Mouse (Mus musculus) spleen, adult 12 weeks (tissue): ENCODE results near the gene Mybpc2.

Source experiments
- DNase-seq: peaks from one replicate; pipeline ENCODE4 v3.0.0; 2022; ENCODE audit warnings: low spot score

Gene Mybpc2

GRCm38 (mm10) chr7:44525126-44525832, 823 bp upstream of the Mybpc2 start:
- no peak for DNase-seq

DNA sequence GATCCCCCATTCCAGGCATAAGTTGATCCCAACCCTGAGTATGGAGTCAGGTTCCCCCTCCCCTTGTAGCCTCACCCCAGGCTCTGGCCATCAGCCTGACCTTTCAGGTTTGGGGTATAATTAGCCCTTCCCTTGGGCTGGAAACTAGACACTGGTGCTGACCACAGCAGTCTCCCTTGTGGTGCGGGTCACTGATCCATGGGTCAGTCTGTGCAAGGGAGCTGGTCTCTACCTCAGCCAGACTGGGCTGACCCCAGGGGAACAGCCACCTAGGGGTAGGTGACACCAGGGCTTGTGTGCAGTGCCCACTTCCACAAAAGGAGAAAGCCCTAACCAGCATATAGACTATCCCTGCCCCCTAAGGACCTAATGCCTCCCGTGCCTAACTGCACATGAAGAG, 1.4 kb downstream of the Mybpc2 start:
- DNase-seq: no peak

GRCm38 (mm10) chr7:44521710-44522109, 2.7 kb downstream of the Mybpc2 start:
- no peak for DNase-seq

GRCm38 (mm10) chr7:44520990-44521389, 3.5 kb downstream of the Mybpc2 start:
- no peak for DNase-seq

GRCm38 (mm10) chr7:44519240-44519913, 5.1 kb downstream of the Mybpc2 start:
- no peak for DNase-seq

- DNase-seq: no peak
Measured at GRCm38 (mm10) chr7:44507491-44507890, 17.0 kb downstream of the Mybpc2 start.

DNA sequence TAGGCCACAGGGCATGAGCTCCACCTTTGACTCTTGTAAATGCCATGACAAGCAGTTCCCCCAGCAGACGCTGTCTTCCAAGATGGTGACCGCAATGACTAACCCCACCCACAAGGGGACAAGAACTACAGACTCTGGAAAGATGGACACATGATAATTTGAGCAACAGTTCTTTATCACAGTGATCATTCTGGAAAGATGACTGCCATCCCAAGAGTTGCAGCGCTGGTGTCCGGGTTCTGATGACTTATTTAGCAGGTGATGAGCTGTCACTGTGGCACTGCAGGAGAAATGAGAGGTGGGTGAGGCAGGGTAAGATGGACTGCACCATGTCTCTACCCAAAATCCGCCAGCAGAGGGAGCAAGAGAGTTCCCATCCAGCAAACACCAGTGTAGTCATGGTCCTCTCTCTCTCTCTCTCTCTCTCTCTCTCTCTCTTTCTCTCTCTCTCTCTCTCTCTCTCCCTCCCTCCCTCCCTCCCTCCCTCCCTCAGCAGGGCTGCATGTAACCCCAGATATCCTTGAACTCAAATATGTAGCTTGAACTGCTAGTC, 22.8 kb downstream of the Mybpc2 start:
- peak; percentile 60 for DNase-seq

GRCm38 (mm10) chr7:44500046-44500445, 24.4 kb downstream of the Mybpc2 start:
- DNase-seq: no peak

DNA sequence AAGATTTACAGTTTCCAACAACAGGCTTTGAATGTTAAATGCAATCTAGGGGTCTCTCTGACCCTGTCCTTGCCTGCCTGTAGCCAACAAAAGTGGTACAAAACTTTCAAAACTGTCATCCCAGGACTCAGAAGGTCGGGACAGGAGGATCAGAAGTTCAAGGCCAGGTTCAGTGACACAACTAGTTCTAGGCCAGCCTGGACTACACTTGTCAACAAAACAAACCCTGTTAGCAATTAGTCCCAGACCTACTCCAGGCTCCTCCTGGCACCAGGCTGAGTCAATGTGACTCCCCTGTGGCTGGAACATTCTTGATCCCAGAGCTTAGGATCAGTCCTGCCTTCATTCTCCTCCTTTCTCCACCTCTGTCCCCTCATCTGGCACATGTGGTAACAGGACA, 25.5 kb downstream of the Mybpc2 start:
- no peak for DNase-seq

DNA sequence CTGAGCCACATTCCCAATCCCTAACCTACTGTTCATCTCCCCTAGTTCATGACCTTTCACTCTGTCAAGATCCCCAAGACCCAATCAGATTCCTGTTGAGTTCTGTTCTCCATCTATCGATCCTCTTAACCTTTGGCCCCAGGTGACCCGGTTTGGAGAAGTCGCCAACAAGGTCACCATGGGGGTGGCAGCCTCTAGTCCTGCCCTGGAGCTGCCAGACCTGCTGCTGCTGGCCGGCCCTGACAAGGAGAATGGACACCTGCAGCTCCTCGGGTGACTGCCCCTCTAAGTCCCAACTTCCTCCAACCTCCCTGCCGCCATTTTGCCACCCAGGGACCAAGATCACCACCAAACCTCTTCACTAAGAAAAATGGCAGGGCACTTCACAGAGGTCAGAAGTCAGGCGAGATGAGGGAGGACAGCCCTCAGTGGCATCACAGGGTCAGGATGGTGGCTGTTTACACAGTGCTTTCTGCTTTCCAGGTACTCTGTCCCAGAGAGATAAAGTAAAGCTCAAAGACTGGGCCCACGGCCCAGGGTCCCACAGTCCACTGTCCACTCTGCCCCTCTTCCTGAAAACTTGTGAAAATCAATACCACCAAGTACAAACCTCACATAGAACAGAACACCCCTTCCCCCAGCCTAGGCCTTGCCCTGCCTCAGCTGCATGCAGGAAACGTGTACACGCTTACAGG, 26.9 kb downstream of the Mybpc2 start:
- no peak for DNase-seq

DNA sequence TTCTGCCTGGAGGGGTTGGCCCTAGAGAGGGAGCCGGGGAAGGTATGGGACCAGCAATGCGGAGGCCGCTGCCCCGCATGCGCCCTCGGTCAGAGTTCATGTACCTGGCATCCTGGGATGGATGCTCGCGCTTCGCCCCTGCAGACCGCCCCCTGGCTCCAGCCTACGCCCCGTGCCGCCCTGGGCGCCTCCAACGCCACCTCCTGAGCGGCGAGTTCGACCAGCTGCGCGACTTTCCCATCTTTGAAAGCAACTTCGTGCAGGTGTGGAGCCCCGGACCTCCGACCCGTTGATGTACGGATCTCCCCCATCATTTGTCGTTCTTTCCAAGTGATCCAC, 27.7 kb downstream of the Mybpc2 start:
- DNase-seq: no peak

DNA sequence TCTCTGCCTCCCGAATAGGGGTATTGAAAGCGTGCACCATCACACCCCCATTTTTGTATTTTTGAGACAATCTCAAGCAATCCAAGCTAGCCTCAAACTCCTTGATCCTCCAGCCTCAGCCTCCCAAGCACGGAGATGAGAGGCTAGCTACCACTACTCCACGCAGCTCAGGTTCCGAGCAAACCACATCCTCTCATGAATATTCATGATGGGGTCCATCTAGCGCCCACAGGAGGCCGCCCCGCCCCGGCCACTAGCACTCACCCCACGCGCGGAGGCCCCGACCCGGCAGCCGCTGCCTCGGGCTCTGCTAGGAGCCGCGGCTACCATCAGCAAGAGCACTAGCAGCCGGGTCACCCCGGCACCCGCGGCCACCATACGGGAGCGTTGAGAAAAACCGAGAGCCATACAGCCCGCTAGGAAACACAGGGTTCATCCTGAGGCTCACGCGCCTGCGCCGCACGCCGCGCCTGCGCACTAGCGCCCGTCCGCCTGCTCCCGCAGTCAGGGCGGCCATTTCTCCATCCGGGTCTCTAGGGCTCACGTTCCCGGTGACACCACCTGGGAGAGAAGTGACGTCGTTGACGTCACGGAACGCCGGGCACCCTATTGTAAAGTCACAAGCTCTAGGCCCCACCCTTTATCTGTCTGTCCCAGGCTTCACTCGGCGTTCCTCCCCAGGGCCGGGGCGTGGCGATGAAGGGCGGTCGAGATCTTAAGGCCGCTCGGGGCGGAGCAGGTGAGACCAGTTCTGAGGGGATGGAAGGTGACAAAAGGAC, 28.3 kb downstream of the Mybpc2 start, which contains the start of the genes Emc10 and Fam71e1:
Emc10 (minus strand) TSS at position 538 of the 779 bp plus-strand sequence.
Fam71e1 (plus strand) TSS at position 590 of the 779 bp plus-strand sequence.
- DNase-seq: peak; percentile 98

DNA sequence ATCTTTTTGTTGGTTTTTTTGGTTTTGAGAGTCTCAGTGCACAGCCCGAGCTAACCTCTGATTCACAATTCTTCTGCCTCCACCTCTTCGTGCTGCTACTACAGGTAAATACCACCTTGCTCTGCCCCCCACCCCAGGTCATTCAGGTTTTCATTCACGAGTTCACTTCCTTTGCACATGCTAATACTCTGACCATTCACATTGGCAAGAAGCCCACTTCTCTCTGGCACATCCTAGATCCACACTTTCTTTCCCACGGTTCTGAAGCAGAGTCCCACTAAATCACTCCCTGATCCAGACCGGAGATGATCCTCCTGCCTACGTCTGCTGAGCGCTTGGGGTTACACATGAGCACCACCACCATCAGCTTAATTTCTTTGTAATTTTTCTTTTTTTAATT, 29.4 kb downstream of the Mybpc2 start:
- no peak for DNase-seq

DNA sequence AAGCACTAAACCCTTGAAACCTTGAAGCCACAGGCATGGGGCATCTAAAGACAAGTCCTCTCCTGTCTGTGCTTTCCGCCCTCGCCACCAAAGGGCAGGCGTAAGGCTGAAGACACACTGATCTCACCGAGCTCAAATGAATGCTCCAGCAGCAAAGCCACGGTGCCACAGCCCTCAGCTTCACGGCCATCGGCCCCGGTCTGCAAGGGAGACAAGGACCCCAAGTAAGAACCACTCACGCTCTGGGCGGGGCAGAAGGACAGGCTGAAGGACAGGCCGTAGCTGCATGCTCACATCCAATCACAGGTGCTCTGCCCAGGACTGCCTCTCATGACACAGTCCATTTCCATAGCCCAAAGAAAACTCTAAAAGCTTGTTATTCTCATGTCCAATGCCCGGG, 29.8 kb downstream of the Mybpc2 start:
- DNase-seq: no peak

GRCm38 (mm10) chr7:44492166-44492826, 32.2 kb downstream of the Mybpc2 start:
- no peak for DNase-seq

- DNase-seq: no peak
Measured at GRCm38 (mm10) chr7:44491391-44491790, 33.1 kb downstream of the Mybpc2 start.

GRCm38 (mm10) chr7:44490281-44490680, 34.2 kb downstream of the Mybpc2 start:
- no peak for DNase-seq

DNA sequence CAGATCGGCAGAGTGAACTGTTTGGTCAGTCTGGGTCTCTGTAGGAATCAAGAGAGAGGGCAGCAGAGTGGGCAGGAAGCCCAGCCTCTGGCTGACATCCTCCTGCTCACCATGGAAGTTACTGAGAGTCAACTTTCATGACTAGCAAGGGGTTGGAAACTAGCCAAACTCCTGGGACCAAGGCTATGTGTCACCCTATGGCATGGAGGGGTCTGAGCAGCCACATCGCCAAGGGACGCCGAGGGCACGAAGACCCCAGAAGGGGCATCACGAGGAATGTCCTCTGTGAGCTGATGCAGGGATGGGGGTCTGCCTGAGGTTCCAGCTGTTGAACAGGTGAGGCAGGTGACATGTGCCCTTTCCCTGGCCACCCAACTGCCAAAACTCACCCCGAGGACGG, 35.9 kb downstream of the Mybpc2 start:
- DNase-seq: no peak

DNA sequence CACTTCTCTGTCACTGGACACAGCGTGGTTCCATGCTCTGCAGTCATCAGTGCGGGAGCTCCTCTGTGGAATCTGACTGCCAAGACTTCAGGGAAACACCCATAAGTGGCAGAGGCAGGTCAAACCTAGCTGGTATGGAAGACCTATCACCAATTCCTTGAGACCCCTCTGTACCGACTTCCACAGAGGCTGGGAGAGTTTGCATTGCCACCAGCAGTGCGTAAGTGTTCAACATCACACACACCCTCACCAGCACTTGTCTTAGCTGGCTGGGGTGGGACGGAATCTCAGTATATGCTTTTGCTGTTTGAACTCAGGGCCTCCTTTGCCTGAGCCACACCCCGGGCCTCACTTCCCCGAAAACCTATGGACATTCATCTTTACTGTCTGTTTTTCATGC, 36.5 kb downstream of the Mybpc2 start:
- no peak for DNase-seq

DNA sequence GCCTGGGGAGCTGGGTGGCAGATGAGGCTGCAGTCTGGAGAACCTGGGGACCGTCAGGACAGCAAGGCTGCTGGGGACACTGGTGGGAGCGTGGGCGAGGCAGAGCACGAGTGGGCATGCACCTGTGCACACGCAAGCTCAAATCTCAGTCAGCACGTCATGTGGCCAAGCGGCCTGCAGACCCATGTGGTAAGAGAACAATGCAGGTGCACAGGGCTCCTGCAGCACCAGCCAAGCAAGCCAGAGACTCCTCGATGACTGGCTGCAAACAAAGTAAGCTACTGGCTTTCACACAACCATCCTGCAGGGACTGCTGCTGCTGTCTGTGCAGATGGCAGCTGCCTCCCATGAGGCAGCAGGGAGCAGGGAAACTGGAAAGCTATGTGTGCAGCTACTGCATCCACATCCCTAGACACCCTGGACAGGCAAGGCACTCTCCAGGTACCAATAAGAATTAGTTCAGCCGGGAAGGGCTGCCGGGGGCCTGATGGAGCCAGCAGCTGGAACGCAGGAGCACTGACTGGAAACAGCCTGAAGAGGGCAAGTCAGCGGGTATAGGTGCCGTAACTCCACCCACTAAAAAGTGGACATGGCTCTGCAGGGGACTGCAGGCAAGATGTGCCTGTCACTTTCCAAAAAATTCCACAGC, 37.4 kb downstream of the Mybpc2 start:
- no peak for DNase-seq
